Mouse (Mus musculus) large intestine, adult 2 months (tissue): ENCODE measurements around the gene Tmem52b. TPM values are rescaled to one million over a fixed set of nuclear protein-coding genes. Genes with fewer than 3 reads are reported as not detected.
A peak's percentile ranks its signal among the peaks of the same experiment; 100 is the strongest.

Experiments
- DNase-seq: peaks from one replicate; pipeline ENCODE4 v3.0.0-alpha.2; 2012; ENCODE audit warnings: low read depth, low spot score
- WGBS: fragments of 180-500 bp; shearing (Covaris S2); methylation state at CpG from one replicate; pipeline ENCODE4 v1.1.7; 2018; 5-methylcytosine and 5-hydroxymethylcytosine counted together
- polyA plus RNA-seq: library from polyadenylated mRNA; depleted of rRNA; stranded (reverse); fragments of >200 nt; gene quantifications from 2 replicates; pipeline ENCODE4 v1.2.3, GENCODE M21; 2012

Tmem52b gene
- polyA plus RNA-seq, 1 experiment, result not detected

DNA sequence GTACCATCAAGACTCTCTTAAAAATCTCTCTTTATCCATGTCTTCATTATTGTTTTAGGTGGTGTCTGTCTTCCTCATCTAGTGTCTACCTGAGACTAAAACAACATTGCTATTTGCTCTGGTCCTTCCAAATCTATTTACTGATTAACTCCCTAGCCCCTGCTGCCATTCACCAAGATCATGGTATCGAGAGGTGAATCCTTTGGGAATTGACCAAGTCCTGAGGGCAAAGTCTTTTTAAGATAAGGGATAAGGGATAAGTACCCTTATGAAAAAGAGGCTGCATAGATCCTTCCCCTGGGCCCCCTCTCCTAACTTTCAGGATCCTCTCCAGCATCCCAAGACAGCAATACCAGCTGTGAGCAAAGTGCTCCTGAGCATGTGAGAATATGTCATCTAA is 17.2 kb downstream of the Tmem52b start:
- 85% methylated on average over 1 of the region's 1 CpGs for WGBS
- DNase-seq, result no peak

DNA sequence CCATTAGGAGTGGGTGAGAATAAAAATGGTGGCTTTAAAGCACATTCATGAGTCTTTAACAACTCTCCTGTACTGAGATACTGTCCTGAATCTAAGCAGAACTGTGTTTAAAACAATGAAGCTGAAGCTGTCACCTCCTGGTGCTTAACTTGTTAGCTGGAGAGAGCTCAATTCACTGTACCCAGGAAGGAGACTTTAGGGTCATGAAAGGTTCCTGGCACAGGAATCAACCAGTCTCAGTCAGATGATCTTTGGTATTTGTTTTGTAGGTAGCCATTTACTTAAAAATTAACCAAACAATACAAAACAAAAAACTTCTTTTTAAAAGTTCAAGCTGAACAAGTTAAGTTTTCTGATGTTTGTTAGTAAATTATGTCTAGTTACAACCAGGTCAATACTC is 17.9 kb downstream of the Tmem52b start:
- DNase-seq, result no peak

DNA sequence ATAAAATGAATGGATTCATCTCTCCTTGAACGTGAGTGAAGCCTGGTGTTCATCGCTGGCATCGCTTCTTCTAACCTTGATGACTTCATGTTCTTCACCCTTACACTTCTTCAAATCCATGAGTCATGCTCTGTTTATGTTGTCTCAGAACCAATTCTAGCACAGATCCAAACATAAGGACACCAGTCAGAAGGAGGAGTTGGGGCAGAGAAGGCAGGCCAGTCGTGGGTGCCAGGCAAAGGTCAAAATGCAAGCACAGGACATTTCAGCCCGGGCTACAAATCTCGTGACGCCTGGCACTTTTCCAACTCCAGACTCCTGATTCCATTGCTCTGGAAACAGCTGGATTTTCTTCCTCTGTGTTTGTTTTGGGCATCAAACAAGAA is 20.2 kb downstream of the Tmem52b start:
- 5% methylated on average over 7 of the region's 7 CpGs for WGBS
- DNase-seq, result peak; percentile 75

DNA sequence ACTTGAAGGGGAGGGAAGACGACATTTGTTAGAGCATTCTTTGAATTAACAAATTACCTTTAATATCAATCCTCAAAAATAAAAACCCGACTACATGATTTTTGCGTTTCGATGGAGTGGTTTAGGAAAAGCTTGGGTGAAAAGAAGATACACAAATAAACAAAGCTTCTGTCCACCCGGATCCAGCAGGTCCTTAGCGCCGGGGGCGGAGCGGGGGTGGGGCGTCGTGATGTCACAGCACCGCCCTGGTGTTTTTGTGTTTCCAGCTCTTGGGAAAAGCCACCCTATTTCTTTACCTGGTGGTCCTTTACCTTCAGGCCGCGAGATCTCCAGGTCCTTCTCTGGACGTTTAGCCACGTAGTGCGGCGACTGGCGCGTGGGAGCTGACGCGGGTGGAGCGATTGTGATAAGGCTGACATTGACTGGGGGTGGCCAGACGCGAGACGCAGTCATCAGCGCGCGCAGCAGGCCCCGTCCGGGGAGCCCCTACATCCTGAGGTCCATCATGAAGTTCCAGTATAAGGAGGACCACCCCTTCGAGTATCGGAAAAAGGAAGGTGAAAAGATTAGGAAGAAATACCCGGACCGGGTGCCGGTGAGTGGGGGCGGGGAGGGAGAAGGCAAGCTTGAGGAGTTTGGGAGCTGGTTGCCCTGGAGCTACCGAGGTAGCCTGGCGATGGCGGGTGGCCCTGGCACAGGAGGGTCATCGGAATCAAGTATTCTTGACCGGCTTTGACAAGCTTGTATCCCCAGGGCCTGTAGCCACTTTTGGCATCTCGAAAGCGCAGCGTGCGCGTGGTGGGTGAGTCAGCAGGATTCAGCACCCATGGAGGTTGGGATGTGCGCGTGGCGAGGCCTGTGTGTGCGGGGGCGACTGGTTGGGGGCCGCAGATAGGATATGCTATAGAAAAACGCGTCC is 20.8 kb downstream of the Tmem52b start, which contains the start of gene Gabarapl1:
Gabarapl1 (plus strand) TSS at position 219 of the 919 bp plus-strand sequence.
- WGBS, result under 1% methylated on average over 55 of the region's 55 CpGs
- DNase-seq, result peak; percentile 43

DNA sequence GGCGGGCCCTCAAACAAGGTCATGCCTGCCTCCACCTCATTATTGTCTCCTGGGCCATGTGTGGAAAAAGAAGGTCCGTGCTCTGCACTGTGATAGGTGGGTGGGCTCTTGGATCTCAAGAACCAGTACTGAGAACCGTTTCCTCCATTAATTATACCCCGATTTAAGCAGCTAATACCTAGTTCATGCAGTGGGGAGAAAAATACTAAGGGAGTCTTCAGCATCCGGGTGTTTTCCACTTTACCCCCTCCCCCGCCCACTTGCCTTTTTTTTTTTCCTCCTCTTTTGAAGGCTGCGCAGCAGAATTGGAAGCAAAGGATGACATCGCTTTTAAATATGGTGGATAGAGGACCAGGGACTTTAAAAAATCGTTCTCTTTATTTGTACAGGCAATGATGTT is 21.7 kb downstream of the Tmem52b start:
- no peak for DNase-seq

DNA sequence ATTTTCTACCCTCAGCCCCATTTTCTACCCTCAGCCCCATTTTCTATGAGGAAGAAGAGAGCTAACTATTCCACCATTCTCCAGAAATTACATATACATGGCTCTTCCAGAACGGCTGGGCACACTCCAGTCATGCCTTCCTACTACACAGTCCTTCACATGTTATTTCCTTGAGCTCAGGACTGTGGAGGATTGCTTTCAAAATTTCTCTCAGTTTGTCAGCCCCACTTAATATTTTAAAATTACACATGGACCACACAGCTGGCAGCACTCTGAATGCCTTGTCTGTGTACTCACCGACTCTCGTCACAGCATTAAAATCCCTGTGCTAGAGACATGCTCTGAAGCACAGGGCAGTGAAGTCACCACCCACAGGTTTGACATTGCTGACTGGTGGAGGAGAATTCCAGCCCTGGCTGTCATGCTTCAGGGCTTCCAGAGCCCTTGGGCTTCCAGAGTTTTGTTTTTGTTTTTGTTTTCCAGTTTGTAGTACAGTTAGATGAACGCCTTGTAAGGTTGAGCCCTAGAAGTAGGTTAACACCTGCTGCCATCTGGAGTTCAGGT is 22.4 kb downstream of the Tmem52b start:
- 57% methylated on average over 4 of the region's 4 CpGs for WGBS
- DNase-seq, result no peak

More for the DNA sequence above, 21.7 kb downstream of the Tmem52b start:
- 9% methylated on average over 9 of the region's 9 CpGs for whole genome bisulfite sequencing

DNA sequence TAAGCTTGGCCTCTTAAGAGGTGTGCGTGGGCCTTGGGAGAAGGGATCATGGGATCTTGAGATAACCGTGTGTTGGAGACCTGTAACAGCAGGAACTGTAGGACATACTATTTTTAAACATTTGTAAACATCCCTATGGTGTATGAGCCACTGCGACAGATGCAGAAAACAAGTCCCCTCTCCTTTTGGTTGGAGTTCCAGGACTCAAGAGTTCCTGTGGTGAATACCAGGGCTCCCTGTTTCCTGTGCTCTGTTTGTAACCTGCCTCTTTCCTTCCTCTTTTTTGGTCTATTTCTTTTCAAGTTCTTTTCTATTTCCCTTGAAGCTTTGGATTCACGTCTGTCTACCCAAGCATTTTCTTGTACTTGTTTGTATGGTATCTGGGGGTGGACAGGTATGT is 23.4 kb downstream of the Tmem52b start:
- WGBS, result 59% methylated on average over 4 of the region's 4 CpGs
- no peak for DNase-seq

DNA sequence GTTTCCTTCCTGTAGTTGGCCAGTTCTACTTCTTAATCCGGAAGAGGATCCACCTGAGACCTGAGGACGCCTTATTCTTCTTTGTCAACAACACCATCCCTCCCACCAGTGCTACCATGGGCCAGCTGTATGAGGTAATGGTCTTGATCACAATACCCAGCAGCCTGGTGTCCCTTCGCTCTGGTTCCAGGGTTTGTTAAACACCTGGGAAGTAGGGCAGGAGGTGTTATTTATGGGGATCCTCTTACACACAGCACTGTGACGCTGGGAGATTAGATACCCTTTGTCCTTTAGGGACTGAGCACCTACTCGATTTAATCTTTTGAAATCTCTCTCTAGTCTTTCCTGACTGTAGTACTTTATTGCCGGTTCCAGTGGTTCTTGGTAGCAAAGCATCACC is 26.2 kb downstream of the Tmem52b start:
- 84% methylated on average over 6 of the region's 6 CpGs for WGBS
- no peak for DNase-seq

DNA sequence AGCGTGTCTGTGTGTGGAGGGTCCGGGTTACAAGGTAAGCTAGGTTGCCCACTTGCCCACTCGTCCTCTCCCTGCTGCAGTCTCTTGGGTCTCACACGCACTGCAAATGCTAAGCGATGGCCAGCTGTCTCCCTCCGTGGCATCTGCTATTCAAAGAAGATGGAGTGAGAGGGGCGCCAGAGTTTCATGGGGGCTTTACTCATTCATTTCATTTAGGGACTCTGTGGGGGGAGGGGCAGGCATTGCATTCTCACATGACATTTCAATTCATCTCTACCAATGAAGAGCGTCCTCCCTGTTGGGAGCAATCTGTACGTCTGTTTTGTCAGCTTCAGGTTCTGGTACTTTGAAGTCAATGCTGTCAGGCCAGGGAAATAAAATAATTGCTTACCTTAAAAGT is 29.6 kb downstream of the Tmem52b start:
- 90% methylated on average over 9 of the region's 9 CpGs for WGBS
- DNase-seq, result no peak

DNA sequence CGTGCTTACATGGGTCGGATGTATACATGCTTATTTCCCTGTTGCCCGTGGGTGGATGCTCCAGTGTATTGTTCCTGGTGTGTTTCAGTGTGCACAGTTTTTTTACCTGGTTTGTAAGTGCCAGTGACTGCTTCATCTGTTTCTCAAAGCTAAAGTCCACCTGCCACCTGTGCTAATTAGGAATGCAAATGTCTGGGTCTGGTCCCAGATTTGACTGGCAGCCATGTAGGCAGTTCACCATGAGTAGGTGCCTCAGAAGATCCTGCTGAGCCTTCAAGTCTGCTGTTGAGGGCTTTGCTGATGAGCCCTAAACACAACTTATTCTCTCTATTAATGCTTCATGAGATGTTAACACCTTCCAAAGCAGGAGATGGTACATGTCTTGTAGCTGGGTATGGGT is 30.2 kb downstream of the Tmem52b start:
- WGBS, result 70% methylated on average over 3 of the region's 3 CpGs
- DNase-seq, result no peak

DNA sequence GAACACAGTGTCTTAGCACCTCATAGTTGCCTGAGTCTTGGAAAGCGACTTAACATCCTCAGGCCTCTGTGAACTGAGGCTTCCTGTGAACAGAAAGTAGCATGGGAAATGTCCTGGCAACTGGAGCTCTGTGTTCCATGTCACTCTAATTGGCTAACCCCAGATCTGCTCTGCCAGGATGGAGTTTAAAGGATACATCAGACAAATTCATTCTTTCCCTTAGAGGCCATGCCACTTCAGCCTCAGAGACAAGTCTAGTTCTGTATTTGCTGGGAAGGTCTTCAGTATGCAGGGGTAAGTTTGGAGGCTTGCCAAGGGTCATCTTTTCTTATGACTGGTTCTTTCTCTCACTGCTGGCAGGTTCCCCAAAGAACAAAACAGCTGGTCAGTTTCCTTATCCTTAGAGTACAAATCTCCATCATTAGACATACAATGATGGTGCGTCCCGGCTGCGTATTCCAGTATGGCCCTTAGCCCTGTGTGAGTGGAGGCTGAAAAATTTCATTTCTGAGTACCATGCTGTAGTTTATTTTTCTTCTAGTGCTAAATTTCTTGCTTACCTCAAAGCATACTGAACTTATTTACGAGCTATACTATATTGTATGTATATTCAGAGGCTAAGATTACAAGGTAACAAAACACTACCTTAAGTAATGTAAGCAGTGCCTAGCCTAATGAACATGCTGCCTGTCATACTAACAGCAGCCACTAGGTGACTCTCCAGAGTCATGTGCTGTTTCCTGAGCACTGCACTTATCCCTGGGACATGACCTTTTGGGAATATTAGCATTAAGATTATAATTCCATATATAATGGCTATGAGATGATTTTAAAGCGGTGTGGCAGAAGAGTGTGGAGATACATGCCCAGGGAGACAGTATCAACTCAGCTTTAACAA is 31.6 kb downstream of the Tmem52b start:
- WGBS, result 60% methylated on average over 6 of the region's 6 CpGs
- no peak for DNase-seq

DNA sequence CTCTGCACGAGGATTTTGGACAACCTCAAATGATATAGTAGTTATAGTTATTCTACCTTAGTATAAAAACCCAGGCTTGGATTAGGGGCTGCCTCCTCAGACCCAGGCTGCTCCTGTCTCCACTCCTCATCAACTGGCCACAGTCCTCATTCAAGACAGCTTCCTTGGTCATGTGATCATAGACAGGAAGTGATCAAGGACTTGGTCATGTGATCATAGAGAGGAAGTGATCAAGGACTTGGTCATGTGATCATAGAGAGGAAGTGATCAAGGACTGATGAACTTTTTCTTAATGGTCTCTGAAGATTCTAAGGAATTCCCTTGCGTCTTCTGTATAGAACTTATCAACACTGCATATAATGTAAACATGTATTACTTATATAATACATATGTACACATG is 34.9 kb downstream of the Tmem52b start:
- whole genome bisulfite sequencing, result 84% methylated on average over 2 of the region's 2 CpGs

DNA sequence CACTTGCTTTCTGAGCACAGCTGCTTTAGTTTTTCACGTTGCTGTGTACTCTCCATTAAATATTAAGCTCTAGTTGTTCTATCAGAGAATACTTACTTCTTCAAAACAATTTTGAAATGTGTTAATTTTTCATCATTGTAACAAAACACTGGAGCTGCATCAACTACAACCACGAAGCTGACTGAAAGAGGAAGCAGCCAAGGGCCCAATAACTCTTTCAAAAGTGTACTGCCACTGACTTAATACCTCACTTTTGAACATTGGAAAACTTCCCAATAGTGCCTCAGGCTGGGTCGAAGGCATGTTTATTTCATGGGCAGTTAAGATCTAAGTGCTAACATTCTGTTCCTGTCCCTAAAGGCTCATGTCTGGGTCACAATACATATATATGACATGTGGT is 35.7 kb downstream of the Tmem52b start:
- 50% methylated on average over 3 of the region's 3 CpGs for WGBS
- DNase-seq, result no peak

More for the DNA sequence above, 34.9 kb downstream of the Tmem52b start:
- DNase-seq, result no peak

DNA sequence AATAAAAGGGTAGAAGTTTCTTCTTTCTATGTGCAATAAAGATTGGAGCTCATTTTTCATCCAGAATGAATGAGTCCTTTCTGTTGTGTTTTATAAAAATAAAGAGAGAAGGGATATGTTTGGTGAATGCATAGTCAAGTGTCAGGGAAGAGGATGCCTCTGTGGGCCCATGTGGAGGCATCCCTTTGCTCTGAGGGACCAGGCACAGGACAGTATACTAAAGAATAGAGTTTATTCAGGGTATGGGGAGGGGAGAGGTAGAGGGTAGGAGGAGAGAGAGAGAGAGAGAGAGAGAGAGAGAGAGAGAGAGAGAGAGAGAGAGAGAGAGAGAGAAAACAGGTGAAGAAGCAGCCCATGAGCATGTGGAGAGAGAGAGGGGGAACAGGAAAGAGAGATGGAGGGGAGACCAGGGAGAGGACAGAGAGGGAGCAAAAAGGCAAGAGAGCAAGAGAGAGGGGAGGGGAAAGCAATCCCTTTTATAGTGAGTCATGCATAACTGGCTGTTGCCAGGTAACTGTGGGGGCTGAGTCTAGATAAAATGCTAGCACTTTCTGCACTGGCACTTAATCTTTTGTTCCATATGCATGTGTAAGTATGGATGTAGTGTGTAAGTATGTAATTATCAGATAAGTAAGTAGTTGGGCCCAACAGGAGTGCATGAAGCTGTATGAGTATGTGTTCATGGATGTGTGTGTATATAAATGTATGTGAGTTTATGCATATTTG is 45.1 kb downstream of the Tmem52b start:
- no peak for DNase-seq

DNA sequence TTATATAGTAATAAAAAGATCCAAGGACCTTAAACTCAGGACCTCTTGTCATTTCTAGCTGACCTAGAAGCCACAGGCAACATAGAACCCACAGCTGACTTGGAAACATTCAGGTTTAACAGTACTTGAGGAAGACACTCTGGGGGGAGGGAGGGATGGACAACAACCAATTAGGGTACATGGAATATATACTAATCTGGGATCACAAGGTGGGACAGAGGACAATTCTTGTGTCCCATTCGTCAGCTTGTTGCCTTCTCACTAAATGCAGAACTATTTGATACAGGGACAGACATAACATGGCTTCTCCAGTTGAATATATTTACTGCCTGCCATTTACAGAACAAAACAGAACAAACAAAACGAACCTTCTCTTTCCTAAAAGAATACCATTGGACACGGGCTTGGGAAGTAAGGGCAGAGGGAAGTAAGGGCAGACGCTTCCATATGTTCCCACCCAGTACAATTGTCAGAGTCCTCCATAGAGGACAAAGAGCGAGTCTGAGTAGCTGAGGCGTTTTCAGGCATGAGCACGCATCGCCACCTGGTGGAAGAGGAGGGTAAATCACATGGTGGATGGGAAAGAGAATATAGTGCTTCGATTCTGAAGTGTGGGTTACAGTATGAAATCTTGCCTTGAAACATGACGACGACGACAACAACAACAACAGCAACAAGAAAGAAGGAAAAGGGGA is 46.7 kb downstream of the Tmem52b start:
- DNase-seq, result peak; percentile 48
- 12% methylated on average over 12 of the region's 12 CpGs for WGBS

DNA sequence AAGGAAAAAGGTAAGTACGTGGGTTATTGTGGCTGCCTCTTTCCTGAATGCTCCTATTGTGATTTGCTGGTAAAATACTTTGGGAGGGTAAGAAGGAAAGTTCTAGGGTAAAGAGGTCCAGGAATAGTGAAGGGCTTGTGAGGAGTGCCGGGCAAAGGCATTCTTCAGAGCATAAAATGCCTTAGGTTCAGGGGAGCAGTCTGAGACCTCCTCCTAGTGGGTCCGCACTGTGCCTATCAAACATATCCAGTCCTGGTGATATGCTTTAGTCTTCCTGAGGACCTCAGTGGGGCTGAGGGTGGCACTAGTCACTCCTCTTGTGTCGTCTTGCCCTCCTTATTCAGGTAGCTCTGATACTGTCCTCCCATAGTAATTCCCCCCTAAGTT is 47.3 kb downstream of the Tmem52b start:
- no peak for DNase-seq
- WGBS, result 53% methylated on average over 4 of the region's 4 CpGs

DNA sequence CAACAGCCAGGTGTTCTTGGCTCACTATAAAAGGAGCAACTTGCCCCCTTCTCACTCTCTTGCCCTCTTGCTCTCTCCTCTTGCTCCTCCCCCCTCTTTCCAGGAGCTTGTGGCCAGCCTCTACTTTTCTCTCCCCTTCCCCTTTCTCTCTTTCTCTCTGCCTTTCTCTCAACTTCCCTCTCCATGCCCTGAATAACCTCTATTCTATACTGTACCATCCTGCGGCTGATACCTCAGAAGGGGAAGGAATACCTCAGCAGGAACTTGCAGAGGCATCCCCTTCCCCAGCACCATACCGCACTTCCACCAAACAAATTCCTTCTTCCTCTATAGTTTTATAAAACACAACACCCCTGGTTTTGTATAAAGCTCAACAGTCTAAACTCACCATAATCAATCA is 52.9 kb downstream of the Tmem52b start:
- DNase-seq, result no peak
- WGBS, result 69% methylated on average over 2 of the region's 2 CpGs
